Mouse (Mus musculus) heart, adult 2 months (tissue): ENCODE results near the gene Spesp1.
A peak's percentile ranks its signal among the peaks of the same experiment; 100 is the strongest.

Source experiments
- CTCF ChIP-seq: fragments of 200-600 bp; IDR thresholded peaks from 2 replicates; pipeline ENCODE4 v1.8.1; 2022; ENCODE audit warnings: antibody characterized with exemption, mild to moderate bottlenecking, moderate library complexity
- EP300 ChIP-seq: fragments of 200-500 bp; IDR thresholded peaks from 2 replicates; pipeline ENCODE4 v1.6.1; 2011; ENCODE audit warnings: low read depth, low read length, control low read depth; ENCODE audit not compliant: insufficient read depth

GRCm38 (mm10) chr9:62318729-62319128 lies 36.7 kb upstream of the Spesp1 start:
- TF ChIP-seq CTCF, result peak; percentile 40
- no peak for TF ChIP-seq EP300
